Mouse (Mus musculus) stomach, embryonic 14.5 days (tissue): ENCODE results near the gene Ntrk2. TPM values are rescaled to one million over a fixed set of nuclear protein-coding genes. Genes with fewer than 3 reads are reported as not detected.

ENCODE experiments used
- ATAC-seq: fragments of 200-750 bp; cut with Nextera tagmentation; 2 replicates; pipeline ENCODE4 v1.8.0; 2017; ENCODE audit warnings: low read depth, moderate TSS enrichment; ENCODE audit not compliant: insufficient number of reproducible peaks, insufficient read depth, low FRiP score
- H3K27ac ChIP-seq: fragments of 300-500 bp; sonication (generic); 2 replicates; pipeline ENCODE4 v1.5.1; 2014; ENCODE audit warnings: mild to moderate bottlenecking, low read length, moderate library complexity, mixed read lengths
- H3K27me3 ChIP-seq: fragments of 300-500 bp; sonication (generic); 2 replicates; pipeline ENCODE4 v1.6.1; 2014; ENCODE audit warnings: low read length, control low read depth, mixed read lengths; ENCODE audit not compliant: control insufficient read depth, insufficient read depth
- H3K36me3 ChIP-seq: fragments of 300-500 bp; sonication (generic); 2 replicates; pipeline ENCODE4 v1.6.1; 2014; ENCODE audit warnings: mild to moderate bottlenecking, control low read depth, low read length, moderate library complexity, mixed read lengths; ENCODE audit not compliant: control insufficient read depth, insufficient read depth
- H3K4me1 ChIP-seq: fragments of 300-500 bp; sonication (generic); 2 replicates; pipeline ENCODE4 v1.6.1; 2014; ENCODE audit warnings: low read length, control low read depth, mixed read lengths; ENCODE audit not compliant: control insufficient read depth, insufficient read depth
- H3K4me2 ChIP-seq: fragments of 300-500 bp; sonication (generic); replicated peaks from 2 replicates; pipeline ENCODE4 v1.6.1; 2014; ENCODE audit warnings: low read depth, low read length, control low read depth
- H3K4me3 ChIP-seq: fragments of 300-500 bp; sonication (generic); 2 replicates; pipeline ENCODE4 v1.5.1; 2014; ENCODE audit warnings: low read depth, low read length, control low read depth
- H3K9ac ChIP-seq: fragments of 300-500 bp; sonication (generic); replicated peaks from 2 replicates; pipeline ENCODE4 v1.6.1; 2014; ENCODE audit warnings: low read depth, mild to moderate bottlenecking, control low read depth, low read length, moderate library complexity, mixed read lengths
- H3K9me3 ChIP-seq: fragments of 300-500 bp; sonication (generic); 2 replicates; pipeline ENCODE4 v1.6.1; 2016; ENCODE audit warnings: low read depth, low read length, control low read depth; ENCODE audit not compliant: control insufficient read depth
- WGBS: fragments of 180-500 bp; shearing (Covaris S2); extraction: QIAGEN DNeasy Blood & Tissue Kit; methylation state at CpG from one replicate; pipeline ENCODE4 v1.1.7; 2014; 5-methylcytosine and 5-hydroxymethylcytosine counted together
- polyA plus RNA-seq: library from polyadenylated mRNA; unstranded; fragments of >200 nt; fragmentation: Nextera tagmentation; extraction: Ambion mirVana; gene quantifications from 2 replicates; pipeline ENCODE4 v1.2.1, GENCODE M21; 2014

Ntrk2 gene
- polyA plus RNA-seq, 1 experiment from 2014 or later: 2.3 TPM

- Histone ChIP-seq H3K27me3 (no peaks in the 10 kb centered on the region), H3K9me3 (no peaks in the 10 kb centered on the region), H3K4me1 (peaks cover 9% of the 10 kb centered on the region), H3K36me3 (no peaks in the 10 kb centered on the region), H3K27ac (no peak overlapping the region), H3K4me3 (peak overlapping the region; percentile 20), H3K9ac (0 out of 2 replicates have a peak overlapping the region, but pooled peaks have one; percentile 25), H3K4me2 (peak overlapping the region; percentile 59)
- WGBS: 31% methylated on average over 16 of the region's 16 CpGs
- ATAC-seq: no peak
These were observed 204.6 kb downstream of the Ntrk2 start for GRCm38 (mm10) chr13:59010893-59011529.

GRCm38 (mm10) chr13:59011530-59011903 lies 205.1 kb downstream of the Ntrk2 start:
- peak overlapping the region; percentile 59 for H3K4me2 ChIP-seq
- no peak overlapping the region for H3K27ac ChIP-seq
- WGBS: 2% methylated on average over 15 of the region's 15 CpGs
- H3K4me3 ChIP-seq: peak overlapping the region; percentile 20
- no peaks in the 10 kb centered on the region for H3K9me3 ChIP-seq
- 0 out of 2 replicates have a peak overlapping the region, but pooled peaks have one; percentile 25 for H3K9ac ChIP-seq
- H3K36me3 ChIP-seq: no peaks in the 10 kb centered on the region
- ATAC-seq: peak; percentile 90; the same call in 1 of the 2 replicates
- no peaks in the 10 kb centered on the region for H3K27me3 ChIP-seq
- peaks cover 9% of the 10 kb centered on the region for H3K4me1 ChIP-seq

GRCm38 (mm10) chr13:59015360-59015759 lies 209.0 kb downstream of the Ntrk2 start:
- WGBS: 20% methylated on average over 1 of the region's 1 CpGs
- ATAC-seq: no peak
- H3K27ac ChIP-seq: no peak overlapping the region
- H3K4me2 ChIP-seq: no peak overlapping the region
- H3K27me3 ChIP-seq: no peaks in the 10 kb centered on the region
- H3K4me1 ChIP-seq: peaks cover 9% of the 10 kb centered on the region
- H3K36me3 ChIP-seq: no peaks in the 10 kb centered on the region
- no peak overlapping the region for H3K4me3 ChIP-seq
- no peaks in the 10 kb centered on the region for H3K9me3 ChIP-seq
- H3K9ac ChIP-seq: no peak overlapping the region

- Histone ChIP-seq H3K9me3 (no peaks in the 10 kb centered on the region), H3K9ac (no peak overlapping the region), H3K4me1 (no peaks in the 10 kb centered on the region), H3K27me3 (no peaks in the 10 kb centered on the region), H3K27ac (no peak overlapping the region), H3K4me3 (no peak overlapping the region), H3K36me3 (no peaks in the 10 kb centered on the region), H3K4me2 (no peak overlapping the region)
- WGBS: 54% methylated on average over 5 of the region's 5 CpGs
- no peak for ATAC-seq
These were observed 210.8 kb downstream of the Ntrk2 start for GRCm38 (mm10) chr13:59017121-59017520.

GRCm38 (mm10) chr13:59022251-59023042 lies 216.1 kb downstream of the Ntrk2 start:
- H3K4me1 ChIP-seq: no peaks in the 10 kb centered on the region
- ATAC-seq: no peak

GRCm38 (mm10) chr13:59025653-59026052 lies 219.3 kb downstream of the Ntrk2 start:
- H3K27ac ChIP-seq: no peak overlapping the region
- no peaks in the 10 kb centered on the region for H3K9me3 ChIP-seq
- no peaks in the 10 kb centered on the region for H3K4me1 ChIP-seq
- H3K27me3 ChIP-seq: no peaks in the 10 kb centered on the region
- no peak overlapping the region for H3K4me2 ChIP-seq
- ATAC-seq: no peak
- 80% methylated on average over 8 of the region's 8 CpGs for WGBS
- no peaks in the 10 kb centered on the region for H3K36me3 ChIP-seq
- H3K9ac ChIP-seq: no peak overlapping the region
- H3K4me3 ChIP-seq: no peak overlapping the region

More at GRCm38 (mm10) chr13:59022251-59023042, 216.1 kb downstream of the Ntrk2 start:
- no peak overlapping the region for H3K4me3 ChIP-seq
- 87% methylated on average over 22 of the region's 22 CpGs for WGBS
- H3K9ac ChIP-seq: no peak overlapping the region
- H3K9me3 ChIP-seq: no peaks in the 10 kb centered on the region
- H3K36me3 ChIP-seq: no peaks in the 10 kb centered on the region
- no peak overlapping the region for H3K4me2 ChIP-seq
- H3K27me3 ChIP-seq: no peaks in the 10 kb centered on the region
- no peak overlapping the region for H3K27ac ChIP-seq

- no peak for ATAC-seq
- Histone ChIP-seq H3K4me1 (no peaks in the 10 kb centered on the region), H3K27me3 (no peaks in the 10 kb centered on the region), H3K4me2 (no peak overlapping the region), H3K9me3 (no peaks in the 10 kb centered on the region), H3K4me3 (no peak overlapping the region), H3K9ac (no peak overlapping the region), H3K36me3 (no peaks in the 10 kb centered on the region), H3K27ac (no peak overlapping the region)
- WGBS: 59% methylated on average over 9 of the region's 9 CpGs
These were observed 221.1 kb downstream of the Ntrk2 start for GRCm38 (mm10) chr13:59027436-59027835.

- Histone ChIP-seq H3K4me3 (no peak overlapping the region), H3K27ac (no peak overlapping the region), H3K27me3 (no peaks in the 10 kb centered on the region), H3K4me1 (no peaks in the 10 kb centered on the region), H3K36me3 (no peaks in the 10 kb centered on the region), H3K9me3 (no peaks in the 10 kb centered on the region), H3K9ac (no peak overlapping the region), H3K4me2 (no peak overlapping the region)
- ATAC-seq: no peak
- WGBS: 93% methylated on average over 4 of the region's 4 CpGs
These were observed 222.2 kb downstream of the Ntrk2 start for GRCm38 (mm10) chr13:59028546-59028945.
